Mouse (Mus musculus): ENCODE measurements around the gene Anapc15.
"Not testable (repeated sequence)": the region's sequence is repeated elsewhere in the genome, so short reads cannot be mapped to it uniquely, and the experiment has no call there.

GRCm38 (mm10) chr7:101949008-101949407 is 85.5 kb downstream of the Anapc15 start:
- TF ChIP-seq CTCF (IDR thresholded peaks at IDR 0.05; ENCODE audit: low read depth, low read length); TAL1 (conservative IDR thresholded peaks at IDR 0.05; ENCODE audit: low read depth, low read length); GATA1 (IDR thresholded peaks at IDR 0.05; ENCODE audit: borderline replicate concordance, low read length); GATA2 (IDR thresholded peaks at IDR 0.05; ENCODE audit: borderline replicate concordance, low read depth, low read length): not testable (repeated sequence)

Measured in G1E (cell line).